Mouse (Mus musculus): ENCODE measurements around the gene Nhsl2. TPM values are rescaled to one million over a fixed set of nuclear protein-coding genes. Genes with fewer than 3 reads are reported as not detected.

Gene Nhsl2
- polyA plus RNA-seq, 1 experiment, result not detected

DNA sequence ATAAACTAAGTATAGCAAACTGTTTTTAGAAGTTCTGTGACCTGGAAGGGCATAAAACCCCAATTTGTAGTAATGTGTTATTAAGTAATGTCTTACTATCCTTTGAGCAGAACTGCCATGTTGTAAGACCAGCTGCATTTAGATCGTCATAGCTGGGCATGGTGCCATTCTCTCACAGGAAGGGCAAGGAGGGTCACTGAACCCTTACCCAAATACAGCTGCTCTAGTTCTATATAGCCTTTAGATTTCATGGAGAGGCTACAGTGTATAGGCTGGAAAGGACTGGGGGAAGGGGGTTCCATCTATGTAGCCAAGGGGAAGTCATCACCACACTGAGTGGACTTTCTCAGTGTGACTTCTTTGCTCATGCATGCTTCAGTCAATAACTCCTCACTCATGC is 292.0 kb downstream of the Nhsl2 start:
- TF ChIP-seq GATA1 (IDR thresholded peaks at IDR 0.05; ENCODE audit: low read length), result no peak

Other genes with a start within 250 kb of the Nhsl2 start
- 1.8 and 3.2 TPM in 2 replicates for gene Ogt, start 209.3 kb upstream of the Nhsl2 start, polyA plus RNA-seq (2012)
- gene Cxcr3, start 115.1 kb upstream of the Nhsl2 start, polyA plus RNA-seq (2012), result not detected in 2 replicates
- not detected in 2 replicates for gene Gm4779, start 55.0 kb upstream of the Nhsl2 start, polyA plus RNA-seq (2012)
- gene 8030474K03Rik, start 54.7 kb upstream of the Nhsl2 start, polyA plus RNA-seq (2012), result not detected in 2 replicates
- gene Rtl5, start 221.9 kb downstream of the Nhsl2 start, polyA plus RNA-seq (2012), result not detected in 2 replicates